Mouse (Mus musculus) cerebellum, postnatal 10 days (tissue): ENCODE results near the gene Psma5.
"Not testable (repeated sequence)": the region's sequence is repeated elsewhere in the genome, so short reads cannot be mapped to it uniquely, and the experiment has no call there.

Source experiments
- DNase-seq, 2 experiments: peaks; one replicate each; pipeline ENCODE4 v3.0.0; 2021; ENCODE audit warnings: mixed read lengths in 2 of 2

The Psma5 gene

DNA sequence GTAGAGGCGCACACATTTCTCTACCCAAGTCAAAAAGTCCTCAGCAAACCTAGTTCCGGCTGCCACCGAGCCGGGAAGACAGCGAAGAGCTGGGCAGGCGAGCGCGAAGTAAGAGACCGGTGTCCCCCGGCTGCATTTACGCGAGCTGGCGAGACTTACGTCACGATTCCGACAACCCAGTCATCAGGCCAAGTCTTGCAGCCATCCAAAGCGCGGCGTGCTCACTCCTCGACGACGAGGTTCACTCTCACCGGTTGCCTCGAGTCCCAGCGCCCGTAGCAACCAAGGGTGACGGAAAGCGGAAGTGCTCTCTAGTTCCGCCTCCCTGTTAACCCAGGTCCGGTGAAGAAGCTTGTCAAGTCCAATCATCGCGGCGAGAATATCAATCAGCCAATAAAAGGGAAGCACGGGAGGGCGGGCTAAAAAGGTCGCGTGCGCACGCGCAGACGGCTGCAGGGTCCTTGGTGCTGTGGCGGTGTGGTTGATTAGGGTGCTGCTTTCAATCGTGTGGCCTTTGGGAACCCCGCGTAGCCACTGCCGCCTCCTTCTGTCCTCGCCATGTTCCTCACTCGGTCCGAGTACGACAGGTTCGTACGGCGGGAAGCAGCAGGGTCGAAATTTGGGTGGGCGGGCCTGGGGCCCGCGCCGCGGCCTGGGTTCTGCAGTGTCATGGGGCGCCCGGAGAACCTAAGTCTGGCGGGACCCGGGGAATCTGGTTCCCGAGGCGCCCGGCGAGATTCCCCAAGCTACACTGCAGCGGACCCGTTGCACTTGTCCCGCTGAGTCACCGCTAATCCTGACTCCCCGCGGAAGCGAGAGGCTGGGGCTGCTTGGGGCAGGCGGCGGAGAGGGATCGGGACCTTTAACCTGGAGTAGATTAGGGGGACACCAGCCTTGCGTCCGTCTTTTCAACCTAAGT is at the start of gene Psma5:
Gene Psma5, plus strand, starts transcription at position 208 of the 919 bp plus-strand sequence.
- peak; percentile 98 for DNase-seq

DNA sequence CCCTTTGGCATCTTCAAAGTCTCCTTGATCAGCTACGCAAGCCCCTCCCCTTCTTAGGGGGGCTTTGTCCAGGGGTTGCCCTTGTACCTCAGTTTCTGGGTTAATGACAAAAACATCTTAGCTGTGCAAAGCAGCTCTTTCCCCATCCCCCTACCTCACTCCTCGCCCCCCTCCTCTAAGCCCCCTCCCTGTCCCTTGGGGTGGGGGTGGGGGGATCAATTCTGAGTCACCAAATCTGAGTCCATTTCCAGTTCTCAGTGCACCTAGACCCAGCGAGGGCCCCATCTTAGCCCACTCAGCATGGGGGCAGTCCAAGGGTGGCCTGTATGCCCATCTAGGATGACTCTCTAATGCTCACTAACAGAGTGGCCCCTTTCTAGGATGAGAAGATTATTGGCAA is 47.7 kb upstream of the Psma5 start:
- DNase-seq, result peak in 1 of 2 experiments; percentile 47

DNA sequence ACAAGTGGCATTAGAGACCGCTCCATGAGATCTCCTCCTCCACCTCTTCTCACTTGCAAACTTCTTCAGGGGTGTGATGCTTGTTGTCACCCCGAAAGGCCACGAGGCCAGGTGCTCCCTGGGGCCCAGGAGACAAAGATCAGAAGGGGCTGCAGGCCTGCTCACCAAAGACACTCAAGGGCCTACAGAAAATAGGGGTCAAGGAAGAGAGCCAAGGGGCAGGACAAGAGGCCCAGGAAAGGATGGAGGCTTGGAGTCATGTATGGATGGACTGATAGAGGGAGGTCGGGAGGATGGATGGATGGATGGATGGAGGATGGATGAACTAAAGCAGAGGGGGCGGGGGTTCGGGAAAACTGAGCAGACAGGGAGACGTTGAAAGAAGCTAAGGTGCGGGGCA is 47.2 kb upstream of the Psma5 start:
- DNase-seq, result no peak

DNA sequence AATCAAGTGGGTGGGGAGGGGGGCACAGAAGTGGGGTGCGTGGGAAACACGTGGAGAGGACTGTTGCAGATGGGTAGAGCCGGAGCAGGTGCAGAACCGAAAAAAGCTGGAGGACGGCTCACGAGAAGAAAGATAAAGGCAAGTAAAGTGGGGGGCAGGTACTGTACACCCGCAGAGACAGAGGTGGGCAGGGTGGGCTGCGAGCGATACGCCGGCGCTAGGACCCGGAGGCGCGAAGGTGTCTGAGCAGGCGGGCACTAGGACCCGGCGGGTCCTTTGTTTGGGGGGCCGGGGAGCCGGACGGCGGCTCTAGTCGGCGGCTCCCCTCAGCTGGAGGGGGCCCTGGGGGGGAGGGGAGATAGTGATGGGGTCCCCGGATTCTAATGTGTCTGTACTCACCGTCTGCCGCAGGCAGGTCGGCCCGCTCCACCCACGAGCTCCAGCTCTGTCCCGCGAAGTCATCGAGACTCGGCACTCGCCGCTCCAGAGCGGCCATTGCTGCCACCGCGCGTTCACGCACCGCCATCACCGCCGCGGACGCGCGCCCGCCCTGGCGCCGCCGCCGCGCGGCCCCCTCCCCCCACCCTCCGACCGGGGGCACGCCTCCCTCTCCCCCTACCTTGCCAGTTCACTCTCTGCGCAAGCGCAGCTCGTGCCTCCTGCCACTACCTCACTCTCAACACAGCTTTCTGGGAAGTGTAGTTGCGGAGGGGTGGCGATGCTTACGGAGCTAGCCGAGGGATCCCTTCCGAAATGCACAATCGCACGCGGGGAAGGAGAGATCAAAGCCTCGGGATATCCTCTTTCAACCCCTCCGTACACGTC is 46.6 kb upstream of the Psma5 start:
- peak; percentile 94 to 97 for DNase-seq

DNA sequence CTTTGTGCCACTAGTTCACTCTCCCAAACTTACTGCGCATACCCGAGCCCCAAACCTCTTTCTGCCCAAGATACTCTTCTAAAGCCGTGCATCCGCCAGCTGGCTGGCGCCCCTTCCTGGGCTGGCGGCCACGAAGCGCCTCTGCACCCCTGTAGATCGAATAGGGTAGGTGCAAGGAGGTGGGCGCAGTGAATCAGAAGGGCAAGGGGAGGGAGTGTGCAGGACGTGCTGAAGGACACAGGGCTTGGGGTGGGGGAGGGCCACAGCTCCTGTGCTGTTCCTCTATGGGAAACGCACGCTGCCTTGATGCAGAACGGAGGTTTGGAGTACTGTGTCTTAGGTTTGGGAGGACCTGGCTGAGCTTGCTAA is 46.0 kb upstream of the Psma5 start, which contains the start of gene Atxn7l2:
Gene Atxn7l2, minus strand, starts transcription at position 164 of the 369 bp plus-strand sequence.
- peak; percentile 90 to 94 for DNase-seq

DNA sequence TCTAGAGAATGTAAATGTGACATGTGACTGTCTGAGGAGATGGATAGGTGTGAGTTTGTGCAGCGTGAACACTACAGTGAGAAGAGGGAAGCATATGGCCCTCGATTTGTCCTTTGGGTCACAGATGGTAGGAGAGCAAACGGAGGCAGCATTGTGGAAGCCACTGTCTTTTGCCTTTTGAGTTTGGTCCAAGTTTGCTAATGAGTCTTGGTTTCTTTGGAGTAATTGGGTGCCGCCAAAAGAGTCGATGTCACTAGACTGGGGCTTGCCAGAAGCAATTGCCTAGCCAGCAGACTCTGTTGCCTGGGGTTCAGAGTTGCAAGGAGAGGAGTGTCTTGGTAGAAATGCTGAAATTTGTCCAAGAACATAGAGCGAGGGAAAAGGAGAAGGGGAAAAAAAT is 44.9 kb upstream of the Psma5 start:
- DNase-seq, result peak; percentile 81 to 83

DNA sequence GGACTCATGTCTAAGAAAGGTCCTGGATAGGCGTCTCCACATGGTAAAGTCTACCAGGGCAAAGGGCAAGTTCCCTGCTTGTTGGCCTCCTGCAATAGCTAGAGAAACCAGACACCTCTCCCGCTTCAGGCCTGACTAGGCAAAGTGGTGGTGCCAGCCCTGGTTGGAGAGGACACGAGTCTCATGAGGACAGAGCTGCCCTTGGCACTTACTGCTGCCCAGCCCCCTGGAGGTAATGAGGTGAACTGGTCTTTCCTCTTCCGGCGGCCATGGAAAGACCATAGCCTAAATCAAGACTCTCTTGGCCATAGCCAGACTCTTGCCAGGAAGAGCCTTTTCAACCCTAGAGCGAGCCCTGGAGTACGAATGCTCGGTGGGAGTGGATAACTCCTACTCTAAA is 44.3 kb upstream of the Psma5 start:
- DNase-seq, result peak; percentile 63 to 68

DNA sequence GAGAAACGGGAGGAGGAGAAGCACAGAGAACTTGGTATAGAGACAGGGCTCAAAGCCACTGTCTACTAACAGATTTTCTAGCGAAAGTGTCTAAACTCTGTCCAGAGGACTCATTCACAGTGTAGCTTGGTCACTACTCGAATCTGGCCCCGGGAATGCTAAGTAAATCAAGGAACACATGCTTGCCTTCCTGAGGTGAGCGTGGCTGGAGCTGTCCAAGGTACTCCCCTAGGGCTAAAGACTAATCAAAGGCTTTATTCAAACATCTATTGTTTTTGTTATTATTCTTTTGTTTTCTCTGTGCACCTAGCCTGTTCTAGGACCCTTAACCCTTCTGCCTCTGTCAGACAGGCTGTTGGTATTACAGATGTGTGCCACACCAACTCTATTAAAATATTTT is 42.0 kb upstream of the Psma5 start:
- DNase-seq, result no peak

DNA sequence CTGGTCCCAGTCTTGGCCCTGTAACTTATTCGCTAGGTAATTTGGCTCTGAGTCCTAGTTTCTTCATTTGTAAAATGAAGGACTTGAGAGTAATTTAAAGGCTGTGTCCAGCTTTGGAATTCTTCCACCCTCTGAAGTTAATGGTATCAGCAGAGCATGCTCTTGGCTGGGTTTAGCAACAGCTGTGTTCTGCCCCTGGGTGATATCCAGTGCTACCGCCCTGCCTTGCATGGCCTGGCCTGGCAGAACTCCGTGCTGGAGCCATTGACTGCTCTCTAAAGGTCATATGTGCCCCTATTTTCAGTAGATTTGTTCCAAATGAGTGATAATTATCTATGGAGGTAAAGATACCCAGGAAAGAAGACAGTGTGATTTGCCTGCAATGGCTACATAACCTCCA is 36.1 kb upstream of the Psma5 start:
- DNase-seq, result no peak

DNA sequence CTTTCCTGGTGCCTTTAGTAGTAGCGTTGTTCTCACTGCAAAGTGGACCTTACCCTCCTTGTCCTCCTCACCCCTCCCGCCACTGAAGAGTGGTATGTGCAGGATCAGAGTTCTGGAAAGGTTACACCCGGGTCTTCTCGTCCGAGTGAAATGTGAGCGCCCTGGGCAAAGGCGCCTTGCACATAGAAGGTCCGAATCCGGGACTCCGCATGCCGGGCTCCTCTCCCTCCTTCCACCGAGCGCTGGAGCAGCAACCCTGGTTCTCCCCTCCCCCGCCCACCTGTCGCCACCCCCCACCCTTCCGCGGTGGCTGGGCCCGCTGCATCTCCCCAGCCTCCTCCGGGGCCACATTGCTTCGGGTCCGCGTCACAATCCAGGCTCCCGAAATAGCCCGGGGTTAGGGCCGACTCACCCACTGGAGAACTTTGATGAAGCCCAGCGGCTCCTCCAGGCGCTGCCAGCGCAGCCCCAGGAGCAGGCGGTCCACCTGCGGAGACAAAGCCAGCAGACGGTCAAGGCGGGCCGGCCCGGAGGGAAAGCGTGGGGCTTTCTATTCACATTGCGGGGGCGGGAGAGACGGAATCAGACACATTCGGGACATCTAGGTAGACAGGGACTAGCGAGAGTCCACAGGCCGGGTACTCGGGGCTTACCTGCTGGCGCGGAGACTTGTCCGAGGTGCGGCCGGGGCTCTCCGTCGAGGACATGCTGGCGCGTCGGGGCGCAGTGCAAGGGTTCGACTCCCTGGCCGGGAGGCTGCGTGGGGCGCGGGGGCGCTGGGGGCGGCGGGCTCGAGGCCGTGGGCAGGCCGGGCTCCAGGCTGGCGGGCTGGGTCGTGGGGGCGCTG is 30.8 kb upstream of the Psma5 start:
- DNase-seq, result peak; percentile 29 to 38

DNA sequence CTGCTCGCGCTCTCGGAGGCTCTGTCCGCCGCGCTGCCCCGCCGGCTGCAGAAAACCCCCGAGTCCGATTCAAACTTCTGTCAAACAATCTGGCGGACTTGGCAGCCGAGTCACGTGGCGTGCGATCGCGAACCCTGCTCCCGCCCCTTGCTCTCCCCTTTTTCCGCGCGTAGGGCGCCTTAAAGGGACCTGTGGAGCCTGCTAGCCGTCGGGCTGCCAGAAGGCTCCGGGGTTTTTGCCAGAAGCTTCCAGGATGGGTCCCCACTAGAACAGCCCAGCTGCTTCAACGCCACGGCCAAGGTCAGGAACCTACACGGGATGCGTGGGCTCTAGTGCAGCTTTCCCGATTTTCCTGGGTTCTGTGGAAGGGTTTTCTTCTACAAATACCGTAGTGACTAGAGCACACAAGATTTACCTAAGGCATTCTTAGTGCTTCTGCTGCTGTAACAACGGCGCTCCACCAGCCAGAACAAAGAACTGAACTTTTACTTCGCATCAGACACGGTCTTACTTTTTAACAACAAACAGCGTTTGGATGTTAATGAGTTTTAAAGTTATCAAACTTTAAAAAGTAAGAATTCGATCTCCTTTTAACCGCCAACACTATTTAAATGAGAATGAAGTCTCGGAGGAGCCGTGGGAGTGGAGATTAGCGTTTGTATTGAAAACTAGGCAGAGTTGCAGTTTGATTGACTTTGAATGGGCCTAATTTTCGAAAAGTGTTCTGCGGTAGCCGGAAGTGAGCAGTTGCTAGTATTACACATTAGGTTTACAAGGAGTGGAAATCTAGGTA is 30.0 kb upstream of the Psma5 start, which contains the start of gene Sypl2:
Gene Sypl2, minus strand, starts transcription at position 91 of the 793 bp plus-strand sequence.
- peak; percentile 69 to 77 for DNase-seq

DNA sequence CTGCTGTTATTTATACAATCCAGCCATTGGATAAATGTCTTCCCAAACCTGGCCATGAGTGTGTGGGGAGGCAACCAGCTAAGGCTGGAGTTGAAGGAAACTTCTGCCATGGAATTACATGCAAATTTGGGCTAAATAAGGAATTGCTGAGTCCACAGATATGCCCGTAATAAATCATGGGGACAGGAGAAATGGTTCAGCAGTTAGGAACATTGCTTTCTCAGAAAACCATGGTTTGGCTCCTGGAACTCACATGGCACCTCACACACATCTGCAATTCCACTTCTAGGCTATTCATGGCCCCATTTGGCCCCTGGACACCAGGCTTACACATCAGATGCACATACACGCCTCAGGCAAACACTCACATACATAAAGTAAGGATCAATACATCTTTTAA is 29.2 kb upstream of the Psma5 start:
- DNase-seq, result no peak

DNA sequence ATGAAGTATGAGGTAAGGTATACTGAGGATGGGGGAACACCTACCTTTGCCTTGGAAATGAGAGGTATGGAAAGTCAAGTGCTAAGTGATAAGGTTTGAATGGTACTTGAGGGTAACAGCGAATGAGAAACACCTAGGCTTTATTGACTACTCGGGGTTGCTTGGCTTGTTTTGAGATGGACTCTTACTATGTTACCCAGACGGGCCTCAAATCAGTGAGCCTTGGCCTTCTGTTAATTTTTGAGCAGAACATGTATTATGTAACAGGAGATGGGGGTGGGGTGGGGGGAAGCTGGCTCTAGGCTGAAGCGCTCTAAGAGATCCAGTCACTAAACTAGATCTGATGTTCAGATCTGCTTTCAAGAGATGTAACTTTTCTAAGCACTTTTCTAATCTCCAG is 25.1 kb upstream of the Psma5 start:
- DNase-seq, result no peak

DNA sequence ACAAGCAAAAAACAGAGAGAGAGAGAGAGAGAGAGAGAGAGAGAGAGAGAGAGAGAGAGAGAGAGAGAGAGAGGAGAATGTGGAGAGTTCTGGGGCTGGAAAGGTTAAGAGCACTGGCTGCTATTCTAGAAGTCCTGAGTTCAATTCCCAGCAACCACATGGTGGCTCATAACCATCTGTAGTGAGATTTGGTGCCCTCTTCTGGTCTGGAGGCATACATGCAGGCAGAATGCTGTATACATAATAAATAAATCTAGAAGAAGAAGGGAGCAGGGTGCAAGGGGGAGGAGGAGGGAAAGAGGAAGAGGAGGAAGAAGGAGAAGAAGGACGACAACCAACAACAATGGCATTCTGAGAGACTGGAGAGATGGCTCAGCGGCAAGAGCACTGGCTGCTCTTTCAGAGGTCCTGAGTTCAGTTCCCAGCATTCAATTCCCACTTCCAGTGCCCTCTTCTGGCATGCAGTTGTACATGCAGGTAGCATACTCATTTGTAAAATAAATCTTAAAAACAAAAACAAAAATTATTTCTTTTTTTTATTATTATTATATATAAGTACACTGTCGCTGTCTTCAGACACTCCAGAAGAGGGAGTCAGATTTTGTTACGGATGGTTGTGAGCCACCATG is 19.1 kb upstream of the Psma5 start:
- DNase-seq, result not testable (repeated sequence)

DNA sequence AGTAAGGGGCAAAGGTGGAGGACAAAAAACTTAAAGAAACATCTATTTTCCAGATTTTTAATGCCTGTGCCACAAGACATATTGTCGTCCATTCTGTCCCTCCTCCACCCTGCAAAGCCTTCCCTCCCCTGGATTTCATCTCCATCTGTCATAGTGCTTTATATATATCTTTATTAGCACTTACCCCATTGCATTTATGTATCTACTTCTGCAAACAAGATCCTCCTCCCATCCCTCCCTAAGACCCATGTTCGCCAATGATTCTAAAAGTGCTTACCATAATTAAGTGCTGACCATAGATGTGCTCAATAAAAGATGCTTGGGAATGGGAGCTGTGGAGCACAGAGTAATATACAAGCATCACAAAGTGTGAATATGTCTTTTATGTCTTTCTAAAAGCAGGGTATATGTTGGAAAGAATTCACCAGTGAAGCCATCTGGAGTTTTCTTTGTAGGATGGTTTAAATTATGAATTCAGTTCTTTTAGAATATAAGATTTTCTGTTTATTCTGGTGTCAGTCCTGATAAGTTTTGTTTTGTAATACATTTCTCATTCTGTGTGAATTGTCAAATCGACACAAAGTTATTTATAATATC is 15.4 kb upstream of the Psma5 start:
- no peak for DNase-seq

DNA sequence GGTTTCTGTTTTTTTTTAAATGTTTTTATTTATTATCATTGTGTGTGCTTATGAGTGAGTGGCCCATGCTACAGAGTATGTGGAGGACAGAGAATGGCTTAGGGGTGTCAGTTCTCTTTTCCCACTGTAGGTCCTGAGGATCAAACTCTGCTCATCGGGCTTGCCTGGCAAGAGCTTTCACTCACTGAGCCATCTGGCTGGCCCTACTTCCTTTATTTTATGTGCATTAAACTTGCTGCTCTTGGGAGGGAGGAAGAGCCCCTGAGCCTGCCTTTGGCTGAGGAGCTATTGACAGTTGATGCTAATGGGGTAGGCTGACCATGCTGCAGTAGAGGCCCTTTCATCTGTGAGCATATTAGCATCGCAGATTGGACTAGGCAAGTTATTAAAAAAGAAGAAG is 9.9 kb upstream of the Psma5 start:
- DNase-seq, result no peak

DNA sequence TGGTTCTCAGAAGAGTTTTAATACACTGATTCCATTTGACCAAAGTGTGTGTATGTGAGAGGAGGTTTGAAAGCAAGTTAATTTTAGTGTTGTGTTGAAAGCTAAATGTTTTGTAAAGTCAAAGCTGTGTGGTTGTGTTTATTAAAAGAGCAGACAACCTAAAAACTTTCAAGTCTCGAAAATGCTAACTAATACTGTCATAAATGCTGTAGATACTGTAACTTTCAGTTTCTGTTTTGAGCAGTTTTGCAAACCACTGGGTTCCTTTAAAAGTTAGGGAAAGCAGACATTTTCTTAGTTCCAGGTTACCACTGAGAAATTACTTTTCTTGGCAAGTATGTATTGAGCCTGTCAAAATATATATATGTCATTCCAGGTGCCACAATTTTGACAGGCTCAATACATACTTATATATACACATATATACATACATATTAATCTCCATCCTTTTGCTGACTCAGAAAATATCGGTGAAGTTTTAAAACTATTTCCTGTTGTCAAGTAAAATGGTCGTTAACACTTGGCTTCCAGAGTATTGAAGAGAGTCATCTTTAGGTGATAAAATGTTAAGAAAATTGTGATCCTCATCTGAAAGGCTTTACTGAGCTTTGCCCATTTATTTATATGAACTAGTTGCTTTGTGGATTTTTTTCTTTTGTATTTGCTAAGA is 1.2 kb downstream of the Psma5 start:
- no peak for DNase-seq

DNA sequence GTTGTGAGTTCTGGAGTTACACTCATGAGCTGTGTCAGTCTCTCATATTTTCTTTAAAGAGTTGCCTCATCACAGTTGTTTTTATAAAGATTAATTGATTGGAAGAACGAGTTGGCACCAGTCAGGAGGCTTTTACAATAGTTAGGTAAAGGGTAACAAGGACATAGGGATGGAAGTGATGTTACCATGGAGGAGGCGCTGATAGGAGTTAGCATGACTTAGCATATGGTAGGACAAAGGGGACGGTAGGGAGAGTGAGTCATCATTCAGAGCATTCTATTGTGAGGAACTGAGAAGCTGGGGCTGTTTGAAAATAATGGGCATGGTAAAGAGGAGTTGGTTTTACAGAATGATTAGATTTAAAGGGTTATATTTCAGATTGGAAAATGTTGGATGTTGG is 2.6 kb downstream of the Psma5 start:
- DNase-seq, result no peak

DNA sequence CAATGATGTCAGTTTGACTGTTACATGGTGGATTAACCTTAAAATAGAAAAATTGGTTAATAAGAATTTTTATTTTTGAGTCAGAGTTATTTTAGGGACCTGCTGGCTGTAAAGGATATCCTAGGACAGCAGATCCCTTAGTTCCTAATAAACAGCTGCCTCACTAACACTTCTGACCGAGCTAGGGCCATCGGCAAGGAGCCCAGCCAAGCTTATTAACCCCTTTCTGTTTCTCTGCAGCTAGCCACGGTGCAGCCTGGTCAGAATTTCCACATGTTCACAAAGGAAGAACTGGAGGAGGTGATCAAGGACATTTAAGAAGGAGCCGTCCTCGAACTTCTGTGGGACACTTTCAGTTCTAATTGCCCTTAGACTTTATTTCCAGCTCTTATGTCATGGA is 22.8 kb downstream of the Psma5 start:
- not testable (repeated sequence) for DNase-seq
